Mouse (Mus musculus): ENCODE data around the gene Fez1. TPM values are rescaled to one million over a fixed set of nuclear protein-coding genes. Genes with fewer than 3 reads are reported as not detected.

The Fez1 gene
- polyA plus RNA-seq, 1 experiment from 2014 or later = 3.8 TPM

- H3K4me3 ChIP-seq = no peak overlapping the region
- H3K36me3 ChIP-seq = no peaks in the 10 kb centered on the region
- H3K27ac ChIP-seq = no peak overlapping the region
- H3K27me3 ChIP-seq = no peaks in the 10 kb centered on the region
- ATAC-seq (ENCODE audit: borderline replicate concordance, extremely low read depth, low FRiP score, low TSS enrichment) = no peak
- no peaks in the 10 kb centered on the region for H3K4me1 ChIP-seq
- 67% methylated on average over 2 of the region's 2 CpGs for WGBS
- H3K9ac ChIP-seq = no peak overlapping the region
- no peak overlapping the region for H3K4me2 ChIP-seq
- no peaks in the 10 kb centered on the region for H3K9me3 ChIP-seq
Measured at GRCm38 (mm10) chr9:36848661-36849060, 27.0 kb downstream of the Fez1 start.

GRCm38 (mm10) chr9:36850091-36850490, 28.4 kb downstream of the Fez1 start:
- no peaks in the 10 kb centered on the region for H3K9me3 ChIP-seq
- H3K27ac ChIP-seq = no peak overlapping the region
- H3K9ac ChIP-seq = no peak overlapping the region
- ATAC-seq (ENCODE audit: borderline replicate concordance, extremely low read depth, low FRiP score, low TSS enrichment) = no peak
- no peaks in the 10 kb centered on the region for H3K36me3 ChIP-seq
- no peak overlapping the region for H3K4me3 ChIP-seq
- H3K4me1 ChIP-seq = no peaks in the 10 kb centered on the region
- no peaks in the 10 kb centered on the region for H3K27me3 ChIP-seq
- H3K4me2 ChIP-seq = no peak overlapping the region
- 40% methylated on average over 1 of the region's 1 CpGs for WGBS

- Histone ChIP-seq H3K4me2 (no peak overlapping the region), H3K36me3 (no peaks in the 10 kb centered on the region), H3K27ac (no peak overlapping the region), H3K9me3 (no peaks in the 10 kb centered on the region), H3K4me1 (no peaks in the 10 kb centered on the region), H3K27me3 (no peaks in the 10 kb centered on the region), H3K4me3 (no peak overlapping the region), H3K9ac (no peak overlapping the region)
- 82% methylated on average over 2 of the region's 2 CpGs for WGBS
- no peak for ATAC-seq (ENCODE audit: borderline replicate concordance, extremely low read depth, low FRiP score, low TSS enrichment)
Measured at GRCm38 (mm10) chr9:36852175-36852574, 30.5 kb downstream of the Fez1 start.

- Histone ChIP-seq H3K9me3 (no peaks in the 10 kb centered on the region), H3K4me3 (no peak overlapping the region), H3K4me2 (no peak overlapping the region), H3K27ac (no peak overlapping the region), H3K9ac (no peak overlapping the region), H3K4me1 (no peaks in the 10 kb centered on the region), H3K36me3 (no peaks in the 10 kb centered on the region), H3K27me3 (no peaks in the 10 kb centered on the region)
- no peak for ATAC-seq (ENCODE audit: borderline replicate concordance, extremely low read depth, low FRiP score, low TSS enrichment)
- whole genome bisulfite sequencing = 38% methylated on average over 2 of the region's 2 CpGs
Measured at GRCm38 (mm10) chr9:36856351-36856750, 34.7 kb downstream of the Fez1 start.

- H3K27ac ChIP-seq = no peak overlapping the region
- ATAC-seq (ENCODE audit: borderline replicate concordance, extremely low read depth, low FRiP score, low TSS enrichment) = no peak
Measured at GRCm38 (mm10) chr9:36857476-36858117, 35.9 kb downstream of the Fez1 start.

GRCm38 (mm10) chr9:36858677-36859076, 37.0 kb downstream of the Fez1 start:
- Histone ChIP-seq H3K4me2 (no peak overlapping the region), H3K9ac (no peak overlapping the region), H3K9me3 (no peaks in the 10 kb centered on the region), H3K27me3 (no peaks in the 10 kb centered on the region), H3K4me1 (no peaks in the 10 kb centered on the region), H3K27ac (no peak overlapping the region), H3K36me3 (no peaks in the 10 kb centered on the region), H3K4me3 (no peak overlapping the region)
- ATAC-seq (ENCODE audit: borderline replicate concordance, extremely low read depth, low FRiP score, low TSS enrichment) = no peak
- WGBS = 37% methylated on average over 4 of the region's 4 CpGs

More at GRCm38 (mm10) chr9:36857476-36858117, 35.9 kb downstream of the Fez1 start:
- Histone ChIP-seq H3K4me3 (no peak overlapping the region), H3K36me3 (no peaks in the 10 kb centered on the region), H3K4me1 (no peaks in the 10 kb centered on the region), H3K4me2 (no peak overlapping the region), H3K27me3 (no peaks in the 10 kb centered on the region), H3K9me3 (no peaks in the 10 kb centered on the region), H3K9ac (no peak overlapping the region)
- WGBS = 37% methylated on average over 8 of the region's 8 CpGs

GRCm38 (mm10) chr9:36862576-36862975, 40.9 kb downstream of the Fez1 start:
- Histone ChIP-seq H3K4me2 (no peak overlapping the region), H3K4me3 (no peak overlapping the region), H3K27me3 (no peaks in the 10 kb centered on the region), H3K9me3 (no peaks in the 10 kb centered on the region), H3K27ac (no peak overlapping the region), H3K36me3 (no peaks in the 10 kb centered on the region), H3K4me1 (no peaks in the 10 kb centered on the region), H3K9ac (no peak overlapping the region)
- WGBS = 64% methylated on average over 2 of the region's 2 CpGs
- no peak for ATAC-seq (ENCODE audit: borderline replicate concordance, extremely low read depth, low FRiP score, low TSS enrichment)

- no peak overlapping the region for H3K27ac ChIP-seq
- no peaks in the 10 kb centered on the region for H3K36me3 ChIP-seq
- no peaks in the 10 kb centered on the region for H3K9me3 ChIP-seq
- 43% methylated on average over 3 of the region's 3 CpGs for whole genome bisulfite sequencing
- H3K9ac ChIP-seq = no peak overlapping the region
- no peaks in the 10 kb centered on the region for H3K27me3 ChIP-seq
- ATAC-seq (ENCODE audit: borderline replicate concordance, extremely low read depth, low FRiP score, low TSS enrichment) = no peak
- no peaks in the 10 kb centered on the region for H3K4me1 ChIP-seq
- H3K4me2 ChIP-seq = no peak overlapping the region
- H3K4me3 ChIP-seq = no peak overlapping the region
Measured at GRCm38 (mm10) chr9:36863694-36864093, 42.0 kb downstream of the Fez1 start.

GRCm38 (mm10) chr9:36864862-36865813, 43.5 kb downstream of the Fez1 start:
- no peak overlapping the region for H3K4me3 ChIP-seq
- no peaks in the 10 kb centered on the region for H3K4me1 ChIP-seq
- H3K27ac ChIP-seq = no peak overlapping the region
- WGBS = 53% methylated on average over 4 of the region's 4 CpGs
- no peaks in the 10 kb centered on the region for H3K9me3 ChIP-seq
- H3K27me3 ChIP-seq = no peaks in the 10 kb centered on the region
- no peak for ATAC-seq (ENCODE audit: borderline replicate concordance, extremely low read depth, low FRiP score, low TSS enrichment)
- H3K36me3 ChIP-seq = no peaks in the 10 kb centered on the region
- no peak overlapping the region for H3K4me2 ChIP-seq
- H3K9ac ChIP-seq = no peak overlapping the region

GRCm38 (mm10) chr9:36868662-36869061, 47.0 kb downstream of the Fez1 start:
- H3K27me3 ChIP-seq = no peaks in the 10 kb centered on the region
- H3K27ac ChIP-seq = no peak overlapping the region
- no peaks in the 10 kb centered on the region for H3K4me1 ChIP-seq
- H3K9ac ChIP-seq = no peak overlapping the region
- no peak for ATAC-seq (ENCODE audit: borderline replicate concordance, extremely low read depth, low FRiP score, low TSS enrichment)
- H3K36me3 ChIP-seq = no peaks in the 10 kb centered on the region
- H3K4me2 ChIP-seq = no peak overlapping the region
- no peak overlapping the region for H3K4me3 ChIP-seq
- H3K9me3 ChIP-seq = no peaks in the 10 kb centered on the region
- 80% methylated on average over 6 of the region's 6 CpGs for WGBS

- H3K27me3 ChIP-seq = no peaks in the 10 kb centered on the region
- no peak overlapping the region for H3K4me3 ChIP-seq
- no peak overlapping the region for H3K4me2 ChIP-seq
- WGBS = 43% methylated on average over 1 of the region's 1 CpGs
- no peak for ATAC-seq (ENCODE audit: borderline replicate concordance, extremely low read depth, low FRiP score, low TSS enrichment)
- no peaks in the 10 kb centered on the region for H3K4me1 ChIP-seq
- H3K9ac ChIP-seq = no peak overlapping the region
- H3K27ac ChIP-seq = no peak overlapping the region
- H3K36me3 ChIP-seq = no peaks in the 10 kb centered on the region
- no peaks in the 10 kb centered on the region for H3K9me3 ChIP-seq
Measured at GRCm38 (mm10) chr9:36870263-36870662, 48.6 kb downstream of the Fez1 start.

- WGBS = 72% methylated on average over 2 of the region's 2 CpGs
- H3K9me3 ChIP-seq = no peaks in the 10 kb centered on the region
- H3K27ac ChIP-seq = no peak overlapping the region
- ATAC-seq (ENCODE audit: borderline replicate concordance, extremely low read depth, low FRiP score, low TSS enrichment) = no peak
- no peak overlapping the region for H3K9ac ChIP-seq
- H3K4me1 ChIP-seq = no peaks in the 10 kb centered on the region
- no peaks in the 10 kb centered on the region for H3K27me3 ChIP-seq
- H3K4me3 ChIP-seq = no peak overlapping the region
- no peak overlapping the region for H3K4me2 ChIP-seq
- no peaks in the 10 kb centered on the region for H3K36me3 ChIP-seq
Measured at GRCm38 (mm10) chr9:36873796-36874195, 52.1 kb downstream of the Fez1 start.
